Mouse (Mus musculus): Measurements from ENCODE around the gene Tank.

DNA sequence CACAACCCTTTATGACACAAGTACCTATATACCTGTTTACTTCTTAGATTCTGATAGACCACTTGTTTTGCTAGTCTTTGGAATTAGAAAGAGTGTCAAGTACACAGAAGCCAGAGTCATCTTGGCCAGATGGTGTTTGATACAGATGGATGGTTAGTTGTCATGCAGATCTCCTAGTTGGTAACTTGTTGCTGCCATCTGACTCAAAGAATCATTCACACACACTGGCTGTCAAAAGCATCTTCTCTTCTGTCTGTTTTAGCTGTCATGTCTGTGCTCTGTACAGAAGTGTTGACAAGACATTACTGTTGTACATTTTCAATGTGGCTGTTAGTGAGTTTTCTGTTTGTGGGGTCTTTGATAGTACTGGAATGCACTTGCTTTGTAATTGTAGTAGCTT lies 45.6 kb downstream of the Tank start:
- TF ChIP-seq POLR2A (IDR thresholded peaks at IDR 0.05; ENCODE audit: control insufficient read depth, low read depth, low read length) (no peak), CTCF (IDR thresholded peaks at IDR 0.05; ENCODE audit: control insufficient read depth, insufficient read depth, insufficient replicate concordance, low read depth, low read length) (no peak)

Measured in testis, adult 2 months (tissue).